Mouse (Mus musculus) NIH3T3 (cell line): ENCODE data around the gene Nrxn3.

Experiments used
- DNase-seq: peaks from one replicate; pipeline ENCODE4 v3.0.0-alpha.2; 2012; ENCODE audit warnings: low read depth

Nrxn3 gene

GRCm38 (mm10) chr12:89179970-89180666 lies 457.4 kb downstream of the Nrxn3 start:
- DNase-seq: no peak

- DNase-seq: no peak
These were observed 458.5 kb downstream of the Nrxn3 start for GRCm38 (mm10) chr12:89181157-89181561.

GRCm38 (mm10) chr12:89198764-89199525 lies 476.3 kb downstream of the Nrxn3 start:
- DNase-seq: no peak

- no peak for DNase-seq
These were observed 488.9 kb downstream of the Nrxn3 start for GRCm38 (mm10) chr12:89211608-89212007.

- DNase-seq: no peak
These were observed 517.1 kb downstream of the Nrxn3 start for GRCm38 (mm10) chr12:89239826-89240225.

GRCm38 (mm10) chr12:89241554-89241953 lies 518.9 kb downstream of the Nrxn3 start:
- DNase-seq: no peak

- peak; percentile 15 for DNase-seq
These were observed 519.8 kb downstream of the Nrxn3 start for GRCm38 (mm10) chr12:89242476-89242875.

GRCm38 (mm10) chr12:89255275-89255892 lies 532.7 kb downstream of the Nrxn3 start:
- DNase-seq: no peak

GRCm38 (mm10) chr12:89258879-89259278 lies 536.2 kb downstream of the Nrxn3 start:
- no peak for DNase-seq

GRCm38 (mm10) chr12:89260076-89260475 lies 537.4 kb downstream of the Nrxn3 start:
- DNase-seq: no peak

- no peak for DNase-seq
These were observed 539.6 kb downstream of the Nrxn3 start for GRCm38 (mm10) chr12:89262261-89262660.

- no peak for DNase-seq
These were observed 560.0 kb downstream of the Nrxn3 start for GRCm38 (mm10) chr12:89282362-89283343.

GRCm38 (mm10) chr12:89284412-89284811 lies 561.7 kb downstream of the Nrxn3 start:
- DNase-seq: no peak

GRCm38 (mm10) chr12:89287037-89287436 lies 564.4 kb downstream of the Nrxn3 start:
- DNase-seq: no peak

- DNase-seq: no peak
These were observed 567.1 kb downstream of the Nrxn3 start for GRCm38 (mm10) chr12:89289589-89290274.

- DNase-seq: no peak
These were observed 568.3 kb downstream of the Nrxn3 start for GRCm38 (mm10) chr12:89290736-89291574.

GRCm38 (mm10) chr12:89302011-89302410 lies 579.3 kb downstream of the Nrxn3 start:
- peak; percentile 77 for DNase-seq

GRCm38 (mm10) chr12:89310200-89310599 lies 587.5 kb downstream of the Nrxn3 start:
- no peak for DNase-seq

- DNase-seq: peak; percentile 31
These were observed 589.9 kb downstream of the Nrxn3 start for GRCm38 (mm10) chr12:89312586-89312985.

- no peak for DNase-seq
These were observed 603.3 kb downstream of the Nrxn3 start for GRCm38 (mm10) chr12:89325864-89326560.
